Mouse (Mus musculus) neural tube, embryonic 15.5 days (tissue): ENCODE results near the gene Nsun3. TPM values are rescaled to one million over a fixed set of nuclear protein-coding genes. Genes with fewer than 3 reads are reported as not detected.

Experiments used
- ATAC-seq: fragments of 200-750 bp; cut with Nextera tagmentation; 2 replicates; pipeline ENCODE4 v1.8.0; 2017; ENCODE audit warnings: mild to moderate bottlenecking, moderate TSS enrichment, moderate library complexity; ENCODE audit not compliant: low FRiP score
- H3K27ac ChIP-seq: fragments of 300-500 bp; sonication (generic); replicated peaks from 2 replicates; pipeline ENCODE4 v1.5.1; 2015; ENCODE audit warnings: mild to moderate bottlenecking, inconsistent platforms
- H3K27me3 ChIP-seq: fragments of 300-500 bp; sonication (generic); replicated peaks from 2 replicates; pipeline ENCODE4 v1.6.1; 2015; ENCODE audit warnings: inconsistent platforms
- H3K36me3 ChIP-seq: fragments of 300-500 bp; sonication (generic); 2 replicates; pipeline ENCODE4 v1.6.1; 2015; ENCODE audit warnings: inconsistent platforms
- H3K4me1 ChIP-seq: fragments of 300-500 bp; sonication (generic); 2 replicates; pipeline ENCODE4 v1.6.1; 2015; ENCODE audit warnings: inconsistent platforms
- H3K4me2 ChIP-seq: fragments of 300-500 bp; sonication (generic); 2 replicates; pipeline ENCODE4 v1.6.1; 2015; ENCODE audit warnings: inconsistent platforms, mild to moderate bottlenecking, moderate library complexity
- H3K4me3 ChIP-seq: fragments of 300-500 bp; sonication (generic); replicated peaks from 2 replicates; pipeline ENCODE4 v1.5.1; 2015; ENCODE audit warnings: mild to moderate bottlenecking, inconsistent platforms
- H3K9ac ChIP-seq: fragments of 300-500 bp; sonication (generic); replicated peaks from 2 replicates; pipeline ENCODE4 v1.6.1; 2015; ENCODE audit warnings: mild to moderate bottlenecking, inconsistent platforms
- H3K9me3 ChIP-seq: fragments of 300-500 bp; sonication (generic); replicated peaks from 2 replicates; pipeline ENCODE4 v1.6.1; 2016; ENCODE audit warnings: inconsistent platforms
- WGBS: fragments of 180-500 bp; shearing (Covaris S2); methylation state at CpG from one replicate; pipeline ENCODE4 v1.1.7; 2015; ENCODE audit warnings: mixed read lengths; 5-methylcytosine and 5-hydroxymethylcytosine counted together
- polyA plus RNA-seq: library from polyadenylated mRNA; unstranded; fragments of >200 nt; fragmentation: Nextera tagmentation; extraction: Ambion mirVana; gene quantifications from 2 replicates; pipeline ENCODE4 v1.2.1, GENCODE M21; 2015

Nsun3 gene
- polyA plus RNA-seq, 1 experiment from 2014 or later, result 9.4 TPM

DNA sequence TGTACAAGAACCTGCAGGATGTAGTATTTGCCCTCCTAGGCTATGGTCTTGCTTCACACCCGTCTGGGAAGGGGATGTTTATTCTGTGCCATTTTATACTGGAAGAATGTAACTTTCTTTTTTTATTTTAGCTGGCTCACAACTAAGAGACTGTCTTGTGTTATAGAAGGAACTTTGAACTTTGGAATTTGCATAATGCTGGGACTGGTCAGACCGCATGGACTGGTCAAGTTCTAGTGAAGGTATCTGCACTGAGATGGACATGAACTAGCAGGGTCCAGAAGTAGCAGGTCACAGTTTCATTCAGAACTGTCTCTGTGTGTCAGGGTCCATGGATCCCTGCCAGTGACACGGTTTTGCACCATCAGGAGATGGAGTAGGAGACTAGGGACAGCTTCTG, 13.2 kb upstream of the Nsun3 start:
- Histone ChIP-seq H3K4me3 (no peak overlapping the region), H3K27me3 (no peaks in the 10 kb centered on the region), H3K36me3 (peaks cover 26% of the 10 kb centered on the region), H3K4me1 (no peaks in the 10 kb centered on the region), H3K9ac (no peak overlapping the region), H3K27ac (no peak overlapping the region), H3K4me2 (no peak overlapping the region), H3K9me3 (no peaks in the 10 kb centered on the region)
- no peak for ATAC-seq
- WGBS, result 92% methylated on average over 3 of the region's 3 CpGs

DNA sequence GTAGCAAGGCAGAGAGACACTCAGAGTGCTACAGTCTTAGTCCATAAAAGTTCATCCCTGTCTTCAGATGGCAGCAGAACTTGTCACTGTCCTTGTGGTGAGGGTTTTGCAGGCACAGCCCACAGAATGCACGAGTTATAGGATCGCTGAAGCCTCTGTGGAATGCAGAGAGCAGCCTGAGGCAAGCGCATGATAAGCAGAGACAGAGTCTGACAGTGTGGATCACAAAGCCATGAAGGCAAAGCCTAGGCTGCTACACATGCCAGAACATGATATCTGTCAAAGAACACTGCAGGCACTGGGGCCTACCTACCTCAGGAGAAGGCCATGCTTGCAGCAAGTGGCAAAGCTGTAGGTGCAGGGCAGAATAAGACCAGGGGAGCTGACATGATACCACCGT, 12.8 kb upstream of the Nsun3 start:
- Histone ChIP-seq H3K36me3 (peaks cover 22% of the 10 kb centered on the region), H3K9ac (no peak overlapping the region), H3K4me3 (no peak overlapping the region), H3K27ac (no peak overlapping the region), H3K27me3 (no peaks in the 10 kb centered on the region), H3K9me3 (no peaks in the 10 kb centered on the region), H3K4me2 (no peak overlapping the region), H3K4me1 (no peaks in the 10 kb centered on the region)
- WGBS, result 91% methylated on average over 4 of the region's 4 CpGs
- no peak for ATAC-seq

DNA sequence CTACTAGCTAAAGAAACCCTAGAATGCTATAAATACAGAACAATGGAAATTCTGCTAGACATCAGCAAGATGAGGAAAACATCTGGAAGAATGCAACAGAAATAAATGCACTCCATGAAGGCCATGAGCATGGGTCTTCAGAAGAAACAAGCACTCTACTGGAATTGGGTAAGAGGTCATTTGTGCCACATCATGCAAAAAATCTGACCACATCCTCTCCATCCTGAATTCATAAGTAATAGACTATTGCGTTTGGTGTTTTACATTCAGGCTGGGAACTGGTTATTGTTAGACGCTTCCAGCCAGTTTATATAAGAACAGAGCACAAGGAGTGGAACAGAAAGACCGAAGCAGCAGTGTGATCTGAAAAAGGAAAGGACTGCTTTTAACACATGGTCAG, 12.2 kb upstream of the Nsun3 start:
- ATAC-seq, result no peak
- no peak overlapping the region for H3K27ac ChIP-seq
- H3K4me1 ChIP-seq, result no peaks in the 10 kb centered on the region
- H3K4me3 ChIP-seq, result no peak overlapping the region
- no peaks in the 10 kb centered on the region for H3K9me3 ChIP-seq
- H3K4me2 ChIP-seq, result no peak overlapping the region
- 94% methylated on average over 3 of the region's 3 CpGs for WGBS
- no peaks in the 10 kb centered on the region for H3K27me3 ChIP-seq
- H3K36me3 ChIP-seq, result peaks cover 20% of the 10 kb centered on the region
- no peak overlapping the region for H3K9ac ChIP-seq

DNA sequence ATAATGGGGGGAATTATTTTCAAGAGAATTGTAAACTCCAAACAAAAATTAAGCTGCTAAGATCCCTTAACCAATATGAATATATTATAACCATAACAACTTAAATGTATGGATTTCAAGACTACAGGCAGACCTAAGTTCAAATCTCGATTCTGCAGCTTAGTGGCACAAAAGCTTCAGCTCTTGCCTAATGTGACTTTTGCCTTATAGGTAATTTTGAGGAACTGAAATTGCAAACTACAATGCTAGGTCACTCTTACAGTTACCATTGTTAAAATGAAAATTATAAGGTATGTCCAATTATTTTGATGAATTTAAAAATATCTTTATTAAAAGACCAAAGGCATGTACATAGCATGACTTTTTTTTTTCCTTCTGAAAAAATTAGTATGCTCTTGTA, 10.0 kb upstream of the Nsun3 start:
- Histone ChIP-seq H3K4me1 (no peaks in the 10 kb centered on the region), H3K4me3 (no peak overlapping the region), H3K9ac (no peak overlapping the region), H3K36me3 (peaks cover 18% of the 10 kb centered on the region), H3K27me3 (no peaks in the 10 kb centered on the region), H3K27ac (no peak overlapping the region), H3K9me3 (no peaks in the 10 kb centered on the region), H3K4me2 (no peak overlapping the region)
- 84% methylated on average over 1 of the region's 1 CpGs for WGBS
- no peak for ATAC-seq

DNA sequence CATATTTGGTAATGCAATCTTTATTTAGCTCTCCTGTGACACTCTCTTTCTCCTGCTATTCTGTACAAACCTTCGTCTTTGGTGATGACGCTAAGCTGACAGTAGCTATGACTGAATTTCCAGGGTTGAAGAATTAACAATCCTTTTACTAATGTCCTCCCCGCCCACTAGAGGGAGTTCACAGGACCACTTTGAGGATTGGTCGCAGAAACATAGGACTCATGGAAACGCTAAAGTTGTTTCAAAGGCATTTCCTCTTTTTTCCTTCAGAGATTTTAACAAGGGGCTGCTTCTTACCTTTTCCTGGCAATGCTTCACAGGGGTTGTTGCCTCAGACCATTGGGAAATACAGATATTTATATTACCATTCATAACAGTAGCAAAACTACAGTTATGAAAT, 4.4 kb downstream of the Nsun3 start:
- WGBS, result 81% methylated on average over 5 of the region's 5 CpGs
- H3K4me3 ChIP-seq, result no peak overlapping the region
- H3K4me1 ChIP-seq, result peaks cover 22% of the 10 kb centered on the region
- H3K9me3 ChIP-seq, result no peaks in the 10 kb centered on the region
- H3K27me3 ChIP-seq, result no peaks in the 10 kb centered on the region
- H3K9ac ChIP-seq, result no peak overlapping the region
- no peaks in the 10 kb centered on the region for H3K36me3 ChIP-seq
- no peak for ATAC-seq
- no peak overlapping the region for H3K27ac ChIP-seq
- H3K4me2 ChIP-seq, result no peak overlapping the region

DNA sequence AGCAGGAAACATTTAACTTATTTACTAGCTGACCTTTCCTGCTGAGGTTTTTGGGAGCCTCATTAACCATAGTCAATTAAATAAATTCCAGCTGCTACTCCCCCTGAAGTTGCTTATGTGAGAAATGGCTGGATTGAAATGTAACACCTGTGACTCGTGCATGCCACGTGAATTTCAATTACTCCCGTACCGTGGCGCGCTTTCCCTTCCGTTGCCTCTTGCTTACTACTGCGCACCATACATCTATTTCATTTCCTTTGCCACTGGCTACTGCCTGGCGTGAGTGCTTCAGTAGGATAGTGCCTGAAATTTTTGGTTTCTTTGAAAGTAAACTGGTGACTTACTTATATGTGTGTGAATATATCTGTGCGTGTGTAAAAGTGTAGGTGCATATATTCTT, 8.3 kb downstream of the Nsun3 start:
- no peaks in the 10 kb centered on the region for H3K4me1 ChIP-seq
- H3K36me3 ChIP-seq, result peaks cover 3% of the 10 kb centered on the region; the same call in 1 of the 2 replicates
- ATAC-seq, result no peak
- 60% methylated on average over 10 of the region's 10 CpGs for WGBS
- no peak overlapping the region for H3K4me3 ChIP-seq
- H3K4me2 ChIP-seq, result no peak overlapping the region
- H3K9ac ChIP-seq, result no peak overlapping the region
- H3K9me3 ChIP-seq, result no peaks in the 10 kb centered on the region
- no peak overlapping the region for H3K27ac ChIP-seq
- no peaks in the 10 kb centered on the region for H3K27me3 ChIP-seq

DNA sequence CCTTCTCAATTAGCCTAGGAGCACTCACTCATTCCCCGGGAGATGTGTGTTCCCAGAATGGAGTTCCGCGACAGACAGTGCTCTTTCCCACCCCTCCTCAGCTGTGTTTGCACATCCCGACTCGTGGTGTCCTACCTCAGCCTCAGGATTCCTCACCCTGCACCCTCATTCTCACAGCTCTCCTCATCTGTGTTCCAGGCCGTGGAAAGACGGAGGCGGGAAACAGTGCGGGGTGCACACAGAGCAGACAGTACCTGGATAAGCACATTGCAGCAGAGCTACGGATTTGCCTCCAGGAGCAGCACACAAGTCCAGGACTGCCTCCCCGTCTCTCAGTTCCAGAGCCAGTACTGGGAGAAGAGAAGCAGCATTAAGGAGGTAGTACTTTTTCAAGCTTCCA, 10.6 kb downstream of the Nsun3 start:
- Histone ChIP-seq H3K4me3 (no peak overlapping the region), H3K4me2 (no peak overlapping the region), H3K4me1 (no peaks in the 10 kb centered on the region), H3K9ac (no peak overlapping the region), H3K36me3 (peaks cover 3% of the 10 kb centered on the region; the same call in 1 of the 2 replicates), H3K27ac (no peak overlapping the region), H3K9me3 (no peaks in the 10 kb centered on the region), H3K27me3 (no peaks in the 10 kb centered on the region)
- no peak for ATAC-seq
- 89% methylated on average over 11 of the region's 11 CpGs for WGBS

DNA sequence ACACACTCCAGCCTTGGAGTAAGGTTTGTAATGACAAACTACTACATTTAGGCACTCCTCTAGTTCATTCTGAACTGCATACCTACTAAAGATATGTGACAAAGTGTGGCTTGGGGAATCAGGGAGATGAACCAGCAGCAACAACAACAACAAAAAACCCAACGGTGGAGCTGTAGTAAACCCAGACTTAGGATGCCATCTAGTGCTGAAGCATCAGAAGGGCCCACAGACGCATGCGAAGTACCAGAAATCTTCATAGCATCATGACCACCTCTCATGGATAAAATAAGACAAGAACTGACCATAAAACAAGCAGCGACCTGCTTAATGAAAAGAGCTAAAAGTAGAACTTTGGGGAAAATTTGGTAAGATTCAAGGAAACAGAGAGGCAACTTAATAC, 13.2 kb downstream of the Nsun3 start:
- Histone ChIP-seq H3K9me3 (no peaks in the 10 kb centered on the region), H3K36me3 (peaks cover 7% of the 10 kb centered on the region), H3K4me1 (no peaks in the 10 kb centered on the region), H3K9ac (no peak overlapping the region), H3K27me3 (no peaks in the 10 kb centered on the region), H3K27ac (no peak overlapping the region), H3K4me2 (no peak overlapping the region), H3K4me3 (no peak overlapping the region)
- no peak for ATAC-seq
- 79% methylated on average over 4 of the region's 4 CpGs for WGBS

DNA sequence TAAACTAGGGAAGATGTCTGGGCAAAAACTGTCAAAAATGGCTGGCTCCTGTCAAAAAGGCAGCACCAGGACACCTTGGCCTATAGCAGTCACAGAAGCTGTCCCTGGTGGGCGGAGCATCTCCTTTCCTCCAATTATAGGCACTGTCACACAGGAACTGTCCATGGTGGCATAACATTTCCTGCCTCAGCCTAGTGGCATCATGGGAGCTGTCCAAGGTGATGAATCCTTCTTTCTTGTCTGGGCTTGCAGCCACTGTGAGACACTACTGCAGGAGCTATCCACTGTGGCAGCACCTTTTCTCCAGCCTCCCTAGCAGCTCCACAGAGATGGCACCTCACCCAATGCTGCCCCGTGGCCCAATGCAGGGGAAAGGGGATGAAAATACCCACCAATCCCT, 28.3 kb downstream of the Nsun3 start:
- H3K4me2 ChIP-seq, result no peak overlapping the region
- no peak overlapping the region for H3K9ac ChIP-seq
- no peak for ATAC-seq
- H3K36me3 ChIP-seq, result no peaks in the 10 kb centered on the region
- no peak overlapping the region for H3K4me3 ChIP-seq
- H3K9me3 ChIP-seq, result no peaks in the 10 kb centered on the region
- H3K27ac ChIP-seq, result no peak overlapping the region
- no peaks in the 10 kb centered on the region for H3K4me1 ChIP-seq
- 92% methylated on average over 2 of the region's 2 CpGs for WGBS
- H3K27me3 ChIP-seq, result no peaks in the 10 kb centered on the region

DNA sequence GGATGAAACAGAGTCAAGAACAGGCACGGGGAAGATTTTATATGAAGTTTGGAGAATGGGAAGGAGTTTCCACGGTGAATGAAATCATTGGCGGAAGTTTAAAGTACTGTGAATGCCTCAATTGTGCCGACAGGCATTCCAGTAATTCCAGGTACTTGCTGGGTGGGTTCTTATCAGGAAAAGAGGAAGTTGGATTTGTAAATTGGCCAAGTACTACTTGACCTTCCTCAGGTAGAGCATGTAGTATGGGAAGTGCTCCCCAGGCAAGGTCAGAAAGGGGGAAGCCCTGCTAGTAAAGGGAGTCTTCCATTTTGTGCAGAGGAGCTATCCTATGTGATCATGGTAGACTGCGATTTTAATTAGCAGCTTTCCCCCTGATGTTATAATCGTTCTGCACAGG, 31.3 kb downstream of the Nsun3 start:
- no peak for ATAC-seq

DNA sequence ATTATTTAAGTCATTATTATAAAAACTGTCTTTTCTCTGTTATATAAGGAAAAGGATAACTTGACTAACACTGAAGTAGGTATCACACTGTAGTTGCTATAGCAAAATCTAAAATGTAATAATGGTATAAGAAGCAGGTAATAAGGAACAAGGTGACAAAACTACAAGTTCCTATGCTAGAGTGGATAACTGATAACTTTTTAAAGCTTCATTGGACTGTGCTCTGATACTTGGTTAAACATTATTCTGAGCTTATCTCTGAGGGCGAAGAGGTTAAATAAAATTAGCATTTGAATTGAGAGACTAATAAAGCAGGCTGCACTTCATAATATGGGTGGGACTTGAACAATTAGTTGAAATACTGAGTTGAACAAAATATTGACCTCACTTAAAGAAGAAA, 33.0 kb downstream of the Nsun3 start:
- WGBS, result 79% methylated on average over 1 of the region's 1 CpGs

More for the DNA sequence above, 31.3 kb downstream of the Nsun3 start:
- H3K27ac ChIP-seq, result no peak overlapping the region
- H3K4me2 ChIP-seq, result no peak overlapping the region
- H3K36me3 ChIP-seq, result no peaks in the 10 kb centered on the region
- WGBS, result 89% methylated on average over 6 of the region's 6 CpGs
- no peak overlapping the region for H3K4me3 ChIP-seq
- no peaks in the 10 kb centered on the region for H3K4me1 ChIP-seq
- H3K9ac ChIP-seq, result no peak overlapping the region
- H3K27me3 ChIP-seq, result no peaks in the 10 kb centered on the region
- no peaks in the 10 kb centered on the region for H3K9me3 ChIP-seq

DNA sequence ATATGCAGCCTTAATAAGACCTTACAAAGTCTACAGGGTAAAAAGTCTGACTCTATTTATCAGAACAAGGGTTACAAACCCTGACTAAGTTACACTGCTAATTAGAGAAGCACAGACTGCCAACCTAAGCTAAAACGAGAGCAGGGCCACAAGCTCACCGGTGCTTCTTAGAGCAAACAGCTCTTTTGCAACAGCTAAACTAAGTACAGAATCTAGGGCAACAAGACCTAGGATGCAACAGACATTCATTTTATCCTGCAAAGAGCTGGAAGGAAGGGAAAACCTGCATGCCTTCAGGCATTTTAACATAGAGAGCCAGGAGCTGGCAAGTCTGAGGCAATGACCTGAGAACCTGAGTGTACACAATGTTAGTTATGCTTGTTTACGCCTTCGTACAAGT, 33.5 kb downstream of the Nsun3 start:
- H3K4me2 ChIP-seq, result no peak overlapping the region
- no peak for ATAC-seq
- H3K27me3 ChIP-seq, result no peaks in the 10 kb centered on the region
- 91% methylated on average over 4 of the region's 4 CpGs for WGBS
- H3K9ac ChIP-seq, result no peak overlapping the region
- H3K36me3 ChIP-seq, result no peaks in the 10 kb centered on the region
- H3K4me1 ChIP-seq, result no peaks in the 10 kb centered on the region
- H3K9me3 ChIP-seq, result no peaks in the 10 kb centered on the region
- H3K27ac ChIP-seq, result no peak overlapping the region
- no peak overlapping the region for H3K4me3 ChIP-seq

More for the DNA sequence above, 33.0 kb downstream of the Nsun3 start:
- Histone ChIP-seq H3K36me3 (no peaks in the 10 kb centered on the region), H3K9ac (no peak overlapping the region), H3K4me2 (no peak overlapping the region), H3K27me3 (no peaks in the 10 kb centered on the region), H3K4me1 (no peaks in the 10 kb centered on the region), H3K9me3 (no peaks in the 10 kb centered on the region), H3K27ac (no peak overlapping the region), H3K4me3 (no peak overlapping the region)
- ATAC-seq, result no peak

DNA sequence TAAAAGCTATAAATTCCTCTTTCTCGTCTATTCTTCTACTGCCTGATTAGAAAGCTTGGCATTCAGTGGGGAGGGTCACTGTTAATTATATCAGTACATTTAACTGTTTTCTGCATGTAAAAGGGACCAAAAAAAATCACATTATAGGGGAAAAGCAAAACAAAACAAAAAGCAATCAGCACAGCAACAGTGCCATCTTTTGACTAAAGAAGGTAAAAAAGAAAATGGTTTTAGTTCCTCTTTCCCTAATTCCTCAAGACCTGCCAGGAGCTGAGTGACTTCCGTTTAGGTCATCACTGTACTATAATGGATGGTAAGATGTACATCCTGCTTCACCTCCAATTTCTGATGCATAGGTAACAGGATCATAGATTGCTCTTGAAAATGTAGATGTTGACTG, 40.7 kb downstream of the Nsun3 start:
- Histone ChIP-seq H3K27ac (no peak overlapping the region), H3K27me3 (no peaks in the 10 kb centered on the region), H3K9ac (no peak overlapping the region), H3K36me3 (no peaks in the 10 kb centered on the region), H3K4me1 (no peaks in the 10 kb centered on the region), H3K9me3 (no peaks in the 10 kb centered on the region), H3K4me2 (no peak overlapping the region), H3K4me3 (no peak overlapping the region)
- 67% methylated on average over 2 of the region's 2 CpGs for whole genome bisulfite sequencing
- ATAC-seq, result no peak
